32 mouse cellular contexts compared by ENCODE assay signal in genomic region chr7:19673083-19673699, GRCm38 (mm10). TPM values are rescaled to one million over a fixed set of nuclear protein-coding genes. Genes with fewer than 3 reads are reported as not detected.
A peak's percentile ranks its signal among the peaks of the same experiment; 100 is the strongest.
DNase-seq lines count a peak whose midpoint lies in the region; ATAC-seq and TF ChIP-seq lines count a peak whose summit lies in the region.
"Had no signal": no experiment of that assay in that cellular context is flagged by ENCODE, and none has a peak within 500 bp of the region (broad histone marks: within the 10 kb centered on the region; RNA-seq: fewer than 3 reads in every experiment).

No protein-coding gene starts in this region.

- H3K27ac ChIP-seq in lung, postnatal 0 days (ENCODE audit: low read length), result no peak overlapping the region
- H3K27ac ChIP-seq: forebrain, embryonic 10.5 days; forebrain, embryonic 13.5 days; gastrocnemius, adult 2 months; heart, embryonic 15.5 days; hindbrain, embryonic 14.5 days; hindbrain, postnatal 0 days had no signal

- H3K27me3 ChIP-seq in lung, postnatal 0 days (replicated peaks; ENCODE audit: insufficient read depth, low read length), result no peaks in the 10 kb centered on the region
- H3K27me3 ChIP-seq: heart, embryonic 12.5 days; heart, embryonic 15.5 days had no signal

- ATAC-seq in lung, postnatal 0 days, result no peak
- ATAC-seq: activated CD4-positive, CD25-positive, alpha-beta regulatory T cell, adult 4 months; CD4-positive, CD25-positive, alpha-beta regulatory T cell, adult 4 months; forebrain, embryonic 13.5 days; forebrain, embryonic 16.5 days; hindbrain, postnatal 0 days; inflammation-experienced regulatory T-cells, adult 6 months had no signal

- no peaks in the 10 kb centered on the region; the same call in 1 of the 2 replicates for H3K4me1 ChIP-seq in lung, postnatal 0 days (ENCODE audit: insufficient read depth, low read depth, low read length)

- WGBS in lung, postnatal 0 days, result 53% methylated on average over 14 of the region's 14 CpGs

- no peak overlapping the region for H3K9ac ChIP-seq in lung, postnatal 0 days (replicated peaks; ENCODE audit: low read depth)
- H3K9ac ChIP-seq: forebrain, embryonic 13.5 days; heart, embryonic 12.5 days; heart, embryonic 15.5 days; hindbrain, embryonic 14.5 days had no signal

- H3K9me3 ChIP-seq in lung, postnatal 0 days (ENCODE audit: low read length), result no peaks in the 10 kb centered on the region
- H3K9me3 ChIP-seq: forebrain, embryonic 10.5 days; forebrain, embryonic 13.5 days; heart, embryonic 12.5 days; heart, embryonic 15.5 days had no signal

- no peak for TF ChIP-seq CTCF in lung, postnatal 0 days (IDR thresholded peaks at IDR 0.05)

- no peak for TF ChIP-seq EP300 in lung, postnatal 0 days (IDR thresholded peaks at IDR 0.05)

- H3K4me2 ChIP-seq in lung, postnatal 0 days (replicated peaks; ENCODE audit: low read depth, low read length), result no peak overlapping the region
- H3K4me2 ChIP-seq: forebrain, embryonic 13.5 days; heart, embryonic 12.5 days; heart, embryonic 15.5 days; hindbrain, embryonic 14.5 days had no signal

- DNase-seq in cerebellum, postnatal 10 days, result peak; percentile 26 to 35
- no peak for DNase-seq in cerebellum, adult 11 months
- peak; percentile 11 for DNase-seq in kidney, postnatal 10 days
- DNase-seq in kidney, adult 11 months, result no peak
- DNase-seq in lung, postnatal 0 days (ENCODE audit: low spot score), result peak; percentile 53
- DNase-seq in lung, postnatal 25 days (ENCODE audit: low spot score), result no peak
- no peak for DNase-seq in gastrocnemius, adult 18-20 months (ENCODE audit: low spot score)
- DNase-seq: adrenal gland, adult 8-10 months; cerebellum, adult 11-12 months; cerebellum, adult 8-10 months; cerebellum, postnatal 14 days; gastrocnemius, adult 2 months; gastrocnemius, postnatal 14 days; heart, adult 18-20 months; heart, postnatal 10 days; heart, postnatal 4 days had no signal

- H3K4me3 ChIP-seq in lung, postnatal 0 days (ENCODE audit: low read depth, low read length), result no peak overlapping the region
- H3K4me3 ChIP-seq: forebrain, embryonic 10.5 days; forebrain, embryonic 13.5 days; gastrocnemius, adult 2 months; heart, embryonic 12.5 days; heart, embryonic 15.5 days had no signal

- no peaks in the 10 kb centered on the region for H3K36me3 ChIP-seq in lung, postnatal 0 days (ENCODE audit: insufficient read depth, low read length)
- H3K36me3 ChIP-seq: forebrain, embryonic 10.5 days; heart, embryonic 12.5 days; heart, embryonic 15.5 days had no signal

RNA-seq across cellular contexts. Expression of gene Apoc2, which starts 4.5 kb away (rescaled TPM):
- 4.2 and 4.9 TPM in 2 replicates for polyA plus RNA-seq in lung, postnatal 0 days (2015; fragmentation: Nextera tagmentation; extraction: Ambion mirVana)
- total RNA-seq in gastrocnemius, adult 18-20 months (2021), result under 1 TPM in 1 of 2 experiments, not detected in 1; 0.74 TPM
- total RNA-seq: gastrocnemius, adult 2 months; hindbrain, postnatal 0 days; MEL had no signal
- polyA plus RNA-seq: activated CD4-positive, CD25-positive, alpha-beta regulatory T cell, adult 4 months; C2C12; CD4-positive, CD25-positive, alpha-beta regulatory T cell, adult 4 months; forebrain, embryonic 10.5 days; forebrain, embryonic 13.5 days; forebrain, embryonic 16.5 days; hindbrain, embryonic 11.5 days; hindbrain, embryonic 14.5 days; inflammation-experienced regulatory T-cells, adult 6 months had no signal

RNA-seq across cellular contexts. Expression of gene Gm44805, which starts 8.0 kb away (rescaled TPM):
- not detected in 2 replicates for polyA plus RNA-seq in lung, postnatal 0 days (2015; fragmentation: Nextera tagmentation; extraction: Ambion mirVana)
- total RNA-seq in gastrocnemius, adult 18-20 months (2021), result not detected
- total RNA-seq: gastrocnemius, adult 2 months; gastrocnemius, postnatal 14 days; gastrocnemius, postnatal 4 days; heart, adult 18-20 months; heart, postnatal 10 days; heart, postnatal 4 days; hindbrain, postnatal 0 days; MEL had no signal
- polyA plus RNA-seq: activated CD4-positive, CD25-positive, alpha-beta regulatory T cell, adult 4 months; C2C12; CD4-positive, CD25-positive, alpha-beta regulatory T cell, adult 4 months; embryonic facial prominence, embryonic 11.5 days; embryonic facial prominence, embryonic 14.5 days; forebrain, embryonic 10.5 days; forebrain, embryonic 13.5 days; forebrain, embryonic 16.5 days; heart, embryonic 12.5 days; hindbrain, embryonic 11.5 days; hindbrain, embryonic 14.5 days; hindbrain, postnatal 0 days; inflammation-experienced regulatory T-cells, adult 6 months had no signal

RNA-seq across cellular contexts. Expression of gene Apoc4, which starts 8.1 kb away (rescaled TPM):
- 0.38 and 0.88 TPM in 2 replicates for polyA plus RNA-seq in lung, postnatal 0 days (2015; fragmentation: Nextera tagmentation; extraction: Ambion mirVana)
- total RNA-seq in gastrocnemius, adult 18-20 months (2021), result under 1 TPM in 1 of 2 experiments, not detected in 1; 0.95 TPM
- total RNA-seq: gastrocnemius, adult 2 months; gastrocnemius, postnatal 14 days; heart, adult 18-20 months; heart, postnatal 10 days; heart, postnatal 4 days; hindbrain, postnatal 0 days; MEL had no signal
- polyA plus RNA-seq: C2C12; embryonic facial prominence, embryonic 11.5 days; embryonic facial prominence, embryonic 14.5 days; forebrain, embryonic 10.5 days; forebrain, embryonic 16.5 days; hindbrain, embryonic 11.5 days; hindbrain, embryonic 14.5 days; hindbrain, postnatal 0 days had no signal

RNA-seq across cellular contexts. Expression of gene Clptm1, which starts 8.4 kb away (rescaled TPM):
- 76.9 and 78.8 TPM in 2 replicates for polyA plus RNA-seq in lung, postnatal 0 days (2015; fragmentation: Nextera tagmentation; extraction: Ambion mirVana)
- 10 to 100 TPM; 46.8 to 47.3 TPM for total RNA-seq in gastrocnemius, adult 18-20 months (2021)

RNA-seq across cellular contexts. Expression of gene Apoc1, which starts 19.3 kb away (rescaled TPM):
- polyA plus RNA-seq in lung, postnatal 0 days (2015; fragmentation: Nextera tagmentation; extraction: Ambion mirVana), result 61.1 and 63.8 TPM in 2 replicates
- 1 to 10 TPM in 1 of 2 experiments, under 1 TPM in 1; 0.84 to 4.3 TPM for total RNA-seq in gastrocnemius, adult 18-20 months (2021)
- total RNA-seq: MEL had no signal
- polyA plus RNA-seq: activated CD4-positive, CD25-positive, alpha-beta regulatory T cell, adult 4 months; C2C12; CD4-positive, CD25-positive, alpha-beta regulatory T cell, adult 4 months had no signal

Comparison
In these comparisons a context has a peak if more than half of its experiments do, and no peak if none do; other contexts are left out.
1. DNase-seq: peak in cerebellum, postnatal 10 days (2 of 2), kidney, postnatal 10 days (single experiment) and lung, postnatal 0 days (single experiment); none in cerebellum, adult 11 months (single experiment), kidney, adult 11 months (single experiment), lung, postnatal 25 days (single experiment) and gastrocnemius, adult 18-20 months (single experiment).